In the genomic region with DNA sequence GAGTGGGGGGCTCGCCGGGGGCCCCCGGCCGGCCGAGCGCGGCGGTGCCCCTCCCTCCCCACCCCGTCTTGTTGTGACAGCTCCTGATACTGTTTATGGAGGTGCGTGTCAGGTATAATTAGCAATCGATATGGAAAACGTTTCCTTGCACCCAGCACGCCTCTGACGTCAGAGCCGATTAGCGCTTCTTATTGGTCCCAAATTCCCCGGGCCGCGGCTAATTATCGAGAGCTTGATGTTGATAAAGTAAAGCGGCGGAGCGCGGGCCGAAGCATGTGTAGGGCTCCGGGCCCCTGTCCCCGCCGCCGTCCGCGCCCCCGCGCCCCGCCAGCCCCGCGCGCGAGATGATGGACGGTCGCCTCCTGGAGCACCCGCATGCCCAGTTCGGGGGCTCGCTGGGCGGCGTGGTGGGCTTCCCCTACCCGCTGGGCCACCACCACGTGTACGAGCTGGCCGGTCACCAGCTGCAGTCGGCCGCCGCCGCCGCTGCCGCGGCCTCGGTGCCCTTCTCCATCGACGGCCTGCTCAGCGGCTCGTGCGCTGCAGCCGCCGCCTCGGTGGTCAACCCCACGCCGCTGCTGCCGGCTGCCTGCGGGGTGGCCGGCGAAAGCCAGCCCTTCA, we compare ENCODE assay signal across 8 mouse cellular contexts. TPM values are rescaled to one million over a fixed set of nuclear protein-coding genes. Genes with fewer than 3 reads are reported as not detected.
DNase-seq lines count a peak whose midpoint lies in the region; ATAC-seq and TF ChIP-seq lines count a peak whose summit lies in the region.

No protein-coding gene starts in this region.

- H3K27me3 ChIP-seq in kidney, embryonic 14.5 days (ENCODE audit: control insufficient read depth, insufficient read depth, low read length) = peaks cover 76% of the 10 kb centered on the region
- peaks cover 86% of the 10 kb centered on the region for H3K27me3 ChIP-seq in hindbrain, embryonic 12.5 days
- H3K27me3 ChIP-seq in midbrain, embryonic 16.5 days (ENCODE audit: control insufficient read depth, insufficient read depth, low read depth, low read length) = peaks cover 19% of the 10 kb centered on the region

- TF ChIP-seq CTCF in left cerebral cortex, adult 2 months (IDR thresholded peaks at IDR 0.05) = no peak

- peaks cover 6% of the 10 kb centered on the region; the same call in 1 of the 2 replicates for H3K36me3 ChIP-seq in kidney, embryonic 14.5 days (ENCODE audit: control insufficient read depth, insufficient read depth, low read length)
- no peaks in the 10 kb centered on the region for H3K36me3 ChIP-seq in hindbrain, embryonic 12.5 days
- H3K36me3 ChIP-seq in midbrain, embryonic 16.5 days (ENCODE audit: control insufficient read depth, insufficient read depth, low read length) = no peaks in the 10 kb centered on the region

- peak overlapping the region; percentile 35 for H3K4me2 ChIP-seq in kidney, embryonic 14.5 days (replicated peaks; ENCODE audit: low read depth, low read length)
- H3K4me2 ChIP-seq in hindbrain, embryonic 12.5 days (replicated peaks) = peak overlapping the region; percentile 60
- peak overlapping the region; percentile 61 for H3K4me2 ChIP-seq in midbrain, embryonic 16.5 days (ENCODE audit: low read length)

- peak overlapping the region; percentile 89 for H3K9ac ChIP-seq in kidney, embryonic 14.5 days (ENCODE audit: low read depth, low read length)
- H3K9ac ChIP-seq in hindbrain, embryonic 12.5 days = peak overlapping the region; percentile 69
- peak overlapping the region; percentile 72 for H3K9ac ChIP-seq in midbrain, embryonic 16.5 days (ENCODE audit: low read depth, low read length)

- intact Hi-C loops in left cerebral cortex, adult 2 months (cut with DNase I) = no loop called here

- no peaks in the 10 kb centered on the region for H3K4me1 ChIP-seq in kidney, embryonic 14.5 days (ENCODE audit: control insufficient read depth, insufficient read depth, low read length)
- H3K4me1 ChIP-seq in hindbrain, embryonic 12.5 days = peaks cover 28% of the 10 kb centered on the region
- H3K4me1 ChIP-seq in midbrain, embryonic 16.5 days (ENCODE audit: control insufficient read depth, insufficient read depth, low read length) = peaks cover 3% of the 10 kb centered on the region; the same call in 1 of the 2 replicates

- DNase-seq in kidney, adult 18-20 months = no peak
- DNase-seq in cerebellum, adult 8-10 months = peak; percentile 91
- DNase-seq in left cerebral cortex, adult 2 months (ENCODE audit: extremely low spot score in 1 of 2, low spot score in 2 of 2) = no peak
- DNase-seq in thymus, postnatal 36 days = no peak
- DNase-seq in gastrocnemius, postnatal 10 days = no peak

- ATAC-seq in kidney, embryonic 14.5 days (ENCODE audit: low FRiP score, low TSS enrichment) = peak; percentile 45
- peak; percentile 44 for ATAC-seq in hindbrain, embryonic 12.5 days (ENCODE audit: low FRiP score)
- ATAC-seq in midbrain, embryonic 16.5 days = no peak

- peak overlapping the region; percentile 89 for H3K27ac ChIP-seq in kidney, embryonic 14.5 days (ENCODE audit: low read depth, low read length)
- peak overlapping the region; percentile 91 for H3K27ac ChIP-seq in hindbrain, embryonic 12.5 days
- H3K27ac ChIP-seq in midbrain, embryonic 16.5 days (ENCODE audit: low read length) = peak overlapping the region; percentile 82
- H3K27ac ChIP-seq in left cerebral cortex, adult 2 months = no peak overlapping the region

- H3K9me3 ChIP-seq in kidney, embryonic 14.5 days (ENCODE audit: control insufficient read depth, low read length) = no peaks in the 10 kb centered on the region
- H3K9me3 ChIP-seq in hindbrain, embryonic 12.5 days (replicated peaks) = no peaks in the 10 kb centered on the region
- no peaks in the 10 kb centered on the region for H3K9me3 ChIP-seq in midbrain, embryonic 16.5 days (replicated peaks; ENCODE audit: control insufficient read depth, low read length, poor library complexity, severe bottlenecking)

- H3K4me3 ChIP-seq in kidney, embryonic 14.5 days (ENCODE audit: low read length) = peak overlapping the region; percentile 60
- H3K4me3 ChIP-seq in hindbrain, embryonic 12.5 days = peak overlapping the region; percentile 51
- peak overlapping the region; percentile 52 for H3K4me3 ChIP-seq in midbrain, embryonic 16.5 days (ENCODE audit: low read depth, low read length)
- H3K4me3 ChIP-seq in left cerebral cortex, adult 2 months = no peak overlapping the region

- WGBS in kidney, embryonic 14.5 days = under 1% methylated on average over 67 of the region's 71 CpGs
- WGBS in hindbrain, embryonic 12.5 days = under 1% methylated on average over 71 of the region's 71 CpGs
- under 1% methylated on average over 71 of the region's 71 CpGs for WGBS in midbrain, embryonic 16.5 days

RNA-seq across cellular contexts. Expression of a gene that starts 0.5 kb away (rescaled TPM):
- 130 and 131 TPM in 2 replicates for polyA plus RNA-seq in kidney, embryonic 14.5 days (2014; fragmentation: Nextera tagmentation; extraction: Ambion mirVana)
- 97.3 and 99.4 TPM in 2 replicates for polyA plus RNA-seq in hindbrain, embryonic 12.5 days (2016; fragmentation: Nextera tagmentation; extraction: Ambion mirVana)
- polyA plus RNA-seq in midbrain, embryonic 16.5 days (2015; fragmentation: Nextera tagmentation; extraction: Ambion mirVana) = 22.5 and 23.8 TPM in 2 replicates
- total RNA-seq in left cerebral cortex, adult 2 months (2021) = under 1 TPM; 0.19 to 0.27 TPM
- total RNA-seq in gastrocnemius, postnatal 10 days (2021) = not detected

RNA-seq across cellular contexts. Expression of a gene that starts 59.4 kb away (rescaled TPM):
- 6.2 and 6.8 TPM in 2 replicates for polyA plus RNA-seq in kidney, embryonic 14.5 days (2014; fragmentation: Nextera tagmentation; extraction: Ambion mirVana)
- polyA plus RNA-seq in hindbrain, embryonic 12.5 days (2016; fragmentation: Nextera tagmentation; extraction: Ambion mirVana) = 12.0 and 14.6 TPM in 2 replicates
- 24.0 and 28.1 TPM in 2 replicates for polyA plus RNA-seq in midbrain, embryonic 16.5 days (2015; fragmentation: Nextera tagmentation; extraction: Ambion mirVana)
- total RNA-seq in left cerebral cortex, adult 2 months (2021) = 10 to 100 TPM; 53.9 to 60.0 TPM
- total RNA-seq in gastrocnemius, postnatal 10 days (2021) = 10 to 100 TPM; 10.0 to 11.7 TPM
